Comparison of ENCODE assay signal across 1 mouse cellular context in the genomic region with DNA sequence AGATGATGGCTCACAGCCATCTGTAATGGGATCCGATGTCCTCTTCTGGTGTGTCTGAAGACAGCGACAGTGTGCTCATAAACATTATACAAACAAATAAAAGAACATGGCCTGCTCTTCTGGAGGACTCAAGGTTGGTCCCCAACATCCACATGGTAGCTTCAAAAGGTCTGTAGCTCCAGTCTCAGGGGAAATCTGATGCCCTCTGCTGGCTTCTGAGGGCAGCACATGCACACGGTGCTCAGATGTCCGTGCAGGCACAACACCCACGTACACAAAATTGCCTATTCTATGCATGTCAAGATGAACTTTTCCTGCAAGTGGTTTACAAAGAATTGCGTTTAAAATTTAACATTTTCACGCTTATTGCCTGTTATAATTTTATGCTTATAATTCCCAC.
TF ChIP-seq lines count a peak whose summit lies in the region.

No protein-coding gene starts in this region.

TF ChIP-seq in MEL, 35 proteins besides CTCF, POLR2A, EP300 and RAD21:
- TF ChIP-seq MAX (IDR thresholded peaks at IDR 0.05; ENCODE audit: low read length) (peak; percentile 64; the same call in 1 of the 2 replicates), CHD2 (IDR thresholded peaks at IDR 0.05; ENCODE audit: low read length) (no peak), GATA1 (IDR thresholded peaks at IDR 0.05; ENCODE audit: low read depth, low read length) (no peak), SIN3A (IDR thresholded peaks at IDR 0.05; ENCODE audit: low read length) (no peak), BHLHE40 (IDR thresholded peaks at IDR 0.05; ENCODE audit: borderline replicate concordance, low read depth, low read length) (no peak), MYC (IDR thresholded peaks at IDR 0.05; ENCODE audit: low read depth, low read length) (peak; percentile 48; the same call in 1 of the 2 replicates), MAZ (IDR thresholded peaks at IDR 0.05; ENCODE audit: low read depth, low read length) (no peak), ETS1 (IDR thresholded peaks at IDR 0.05; ENCODE audit: low read depth, low read length) (no peak), ZNF384 (IDR thresholded peaks at IDR 0.05; ENCODE audit: low read depth, low read length) (no peak), USF1 (IDR thresholded peaks at IDR 0.05; ENCODE audit: low read depth, low read length) (no peak), CHD1 (IDR thresholded peaks at IDR 0.05; ENCODE audit: low read depth, low read length) (no peak), ZKSCAN1 (IDR thresholded peaks at IDR 0.05; ENCODE audit: low read depth, low read length) (no peak), POLR2AphosphoS5 (IDR thresholded peaks at IDR 0.05; ENCODE audit: borderline replicate concordance, low read depth, low read length) (no peak), USF2 (IDR thresholded peaks at IDR 0.05; ENCODE audit: borderline replicate concordance in 1 of 2, insufficient read depth in 1 of 2, low read depth in 1 of 2, low read length in 2 of 2) (no peak), ZC3H11A (IDR thresholded peaks at IDR 0.05; ENCODE audit: low read depth, low read length) (peak; percentile 65), NELFE (IDR thresholded peaks at IDR 0.05; ENCODE audit: low read depth, low read length) (no peak), TCF12 (IDR thresholded peaks at IDR 0.05; ENCODE audit: low read depth, low read length) (no peak), UBTF (IDR thresholded peaks at IDR 0.05; ENCODE audit: borderline replicate concordance, insufficient read depth, low read depth, low read length) (no peak), ZMIZ1 (IDR thresholded peaks at IDR 0.05; ENCODE audit: low read depth, low read length) (no peak), MAFK (IDR thresholded peaks at IDR 0.05; ENCODE audit: borderline replicate concordance, low read depth, low read length) (no peak), SMC3 (IDR thresholded peaks at IDR 0.05; ENCODE audit: low read depth, low read length) (peak; percentile 97), TBP (IDR thresholded peaks at IDR 0.05; ENCODE audit: low read depth, low read length) (no peak)
